Mouse (Mus musculus): Measurements from ENCODE around the gene Aff1. TPM values are rescaled to one million over a fixed set of nuclear protein-coding genes. Genes with fewer than 3 reads are reported as not detected.

Aff1 gene
- total and polyA plus RNA-seq, 2 experiments from 2014 or later: 1.6 to 6.4 TPM

DNA sequence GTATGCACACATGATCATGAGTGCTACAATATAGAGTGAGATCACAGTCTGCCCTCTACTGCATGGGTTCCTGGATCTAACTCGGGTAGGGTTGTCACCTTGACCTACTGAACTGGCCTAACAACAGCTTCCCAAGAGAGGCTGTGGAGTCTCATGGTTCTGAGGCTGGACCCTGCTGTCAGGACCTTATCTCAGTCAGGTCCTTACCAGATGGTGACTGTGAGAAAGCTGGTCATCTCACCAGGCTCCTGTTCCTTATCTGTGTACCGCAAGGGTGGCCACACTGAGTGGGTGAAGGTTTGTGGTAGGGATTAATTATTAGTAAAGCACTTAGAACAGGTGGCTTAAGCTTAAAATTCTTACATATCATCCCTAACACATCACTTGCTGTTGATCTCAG is 49.8 kb downstream of the Aff1 start:
- no peaks in the 10 kb centered on the region for H3K27me3 ChIP-seq (ENCODE audit: insufficient read depth, low read length)
- H3K4me2 ChIP-seq (ENCODE audit: low read depth, low read length, poor library complexity, severe bottlenecking): no peak overlapping the region
- H3K9me3 ChIP-seq (ENCODE audit: low read length): no peaks in the 10 kb centered on the region
- no peak for TF ChIP-seq CTCF (IDR thresholded peaks at IDR 0.05)
- no peak overlapping the region for H3K27ac ChIP-seq (ENCODE audit: low read depth, low read length)
- no peak overlapping the region for H3K4me3 ChIP-seq (ENCODE audit: low read depth, low read length)
- H3K4me1 ChIP-seq (ENCODE audit: insufficient read depth, low read length): no peaks in the 10 kb centered on the region
- ATAC-seq (ENCODE audit: low FRiP score) (no peak), DNase-seq (ENCODE audit: low spot score) (no peak)
- WGBS: 91% methylated on average over 2 of the region's 2 CpGs
- H3K36me3 ChIP-seq (ENCODE audit: insufficient read depth, low read length): no peaks in the 10 kb centered on the region
- no peak overlapping the region for H3K9ac ChIP-seq (replicated peaks; ENCODE audit: low read length, poor library complexity, severe bottlenecking)

DNA sequence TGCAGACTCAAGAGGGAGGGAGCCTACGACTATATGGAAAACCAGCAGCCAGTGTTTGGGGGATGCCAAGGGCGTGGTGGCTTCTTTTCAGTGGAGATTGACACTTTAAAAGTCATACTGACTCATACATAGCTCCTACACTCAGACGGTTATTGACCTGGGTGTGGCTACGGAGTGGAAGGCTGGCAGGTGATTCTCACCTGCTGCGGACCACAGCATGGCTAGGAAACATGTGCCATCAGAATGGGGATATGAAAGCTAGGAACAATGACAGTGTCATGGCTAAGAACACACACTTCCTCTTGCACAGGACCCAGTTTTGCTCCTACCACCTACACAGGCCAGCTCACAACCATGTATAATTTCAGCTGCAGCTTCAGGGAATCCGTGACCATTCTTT is 52.4 kb downstream of the Aff1 start:
- Histone ChIP-seq H3K9me3 (ENCODE audit: low read length) (no peaks in the 10 kb centered on the region), H3K27ac (ENCODE audit: low read depth, low read length) (no peak overlapping the region), H3K4me3 (ENCODE audit: low read depth, low read length) (no peak overlapping the region), H3K4me1 (ENCODE audit: insufficient read depth, low read length) (no peaks in the 10 kb centered on the region), H3K9ac (replicated peaks; ENCODE audit: low read length, poor library complexity, severe bottlenecking) (no peak overlapping the region), H3K36me3 (ENCODE audit: insufficient read depth, low read length) (no peaks in the 10 kb centered on the region), H3K4me2 (ENCODE audit: low read depth, low read length, poor library complexity, severe bottlenecking) (no peak overlapping the region), H3K27me3 (ENCODE audit: insufficient read depth, low read length) (no peaks in the 10 kb centered on the region)
- TF ChIP-seq CTCF (IDR thresholded peaks at IDR 0.05): no peak
- WGBS: 88% methylated on average over 6 of the region's 6 CpGs
- ATAC-seq (ENCODE audit: low FRiP score) (no peak), DNase-seq (ENCODE audit: low spot score) (no peak)

DNA sequence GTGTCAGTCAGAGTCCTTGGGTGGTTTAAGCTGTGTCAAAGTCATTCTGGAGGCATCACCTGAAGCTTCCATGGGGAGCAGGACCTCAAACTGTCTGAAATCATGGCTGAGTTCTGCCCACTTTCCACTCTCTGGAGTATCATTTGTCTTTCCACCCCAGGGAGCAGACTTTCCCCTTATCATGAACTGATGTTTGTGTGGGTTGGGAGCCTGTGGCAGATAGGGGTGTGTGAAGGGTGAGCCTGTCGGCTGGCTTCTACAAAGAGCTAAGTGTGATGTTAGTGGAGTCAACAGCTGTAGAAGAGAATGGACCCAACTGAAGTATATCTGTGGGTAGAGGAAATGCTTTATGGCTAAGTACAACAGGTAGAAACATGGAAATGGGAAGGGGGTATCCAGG is 53.5 kb downstream of the Aff1 start:
- no peak overlapping the region for H3K9ac ChIP-seq (replicated peaks; ENCODE audit: low read length, poor library complexity, severe bottlenecking)
- no peaks in the 10 kb centered on the region for H3K9me3 ChIP-seq (ENCODE audit: low read length)
- DNase-seq (ENCODE audit: low spot score) (no peak), ATAC-seq (ENCODE audit: low FRiP score) (no peak)
- no peaks in the 10 kb centered on the region for H3K27me3 ChIP-seq (ENCODE audit: insufficient read depth, low read length)
- no peak overlapping the region for H3K4me3 ChIP-seq (ENCODE audit: low read depth, low read length)
- 100% methylated on average over 1 of the region's 1 CpGs for WGBS
- TF ChIP-seq CTCF (IDR thresholded peaks at IDR 0.05): no peak
- H3K36me3 ChIP-seq (ENCODE audit: insufficient read depth, low read length): no peaks in the 10 kb centered on the region
- H3K4me1 ChIP-seq (ENCODE audit: insufficient read depth, low read length): no peaks in the 10 kb centered on the region
- H3K4me2 ChIP-seq (ENCODE audit: low read depth, low read length, poor library complexity, severe bottlenecking): no peak overlapping the region
- H3K27ac ChIP-seq (ENCODE audit: low read depth, low read length): no peak overlapping the region

DNA sequence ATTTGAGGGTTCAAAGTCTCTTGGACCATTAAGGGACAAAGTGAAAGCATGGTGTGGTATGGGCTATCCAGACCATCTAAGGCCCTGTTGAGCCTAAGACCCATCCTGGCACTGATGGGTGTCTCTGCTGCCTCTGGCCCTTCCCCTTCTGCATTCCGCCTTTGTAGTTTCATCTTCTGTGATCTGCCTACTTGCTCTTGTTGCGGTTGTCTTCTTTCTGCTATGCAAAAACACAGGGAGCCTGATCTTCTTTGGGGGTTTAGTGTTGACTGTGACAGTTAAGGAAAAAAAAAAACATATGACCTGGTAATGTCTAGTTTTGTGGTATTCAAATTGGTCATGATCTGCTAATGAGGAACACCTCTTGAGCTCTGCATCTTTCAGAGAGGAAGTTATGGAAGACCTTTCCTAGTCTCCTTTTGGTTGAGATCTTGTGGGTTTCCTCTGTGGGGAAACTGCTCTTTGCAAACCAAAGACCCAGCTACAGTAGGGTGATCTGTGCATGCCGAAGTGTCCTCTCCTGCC is 54.4 kb downstream of the Aff1 start:
- DNase-seq (ENCODE audit: low spot score) (no peak), ATAC-seq (ENCODE audit: low FRiP score) (no peak)
- Histone ChIP-seq H3K9me3 (ENCODE audit: low read length) (no peaks in the 10 kb centered on the region), H3K27ac (ENCODE audit: low read depth, low read length) (no peak overlapping the region), H3K4me3 (ENCODE audit: low read depth, low read length) (no peak overlapping the region), H3K9ac (replicated peaks; ENCODE audit: low read length, poor library complexity, severe bottlenecking) (no peak overlapping the region), H3K4me2 (ENCODE audit: low read depth, low read length, poor library complexity, severe bottlenecking) (no peak overlapping the region), H3K27me3 (ENCODE audit: insufficient read depth, low read length) (no peaks in the 10 kb centered on the region), H3K4me1 (ENCODE audit: insufficient read depth, low read length) (no peaks in the 10 kb centered on the region), H3K36me3 (ENCODE audit: insufficient read depth, low read length) (no peaks in the 10 kb centered on the region)
- no peak for TF ChIP-seq CTCF (IDR thresholded peaks at IDR 0.05)
- WGBS: 97% methylated on average over 3 of the region's 3 CpGs

DNA sequence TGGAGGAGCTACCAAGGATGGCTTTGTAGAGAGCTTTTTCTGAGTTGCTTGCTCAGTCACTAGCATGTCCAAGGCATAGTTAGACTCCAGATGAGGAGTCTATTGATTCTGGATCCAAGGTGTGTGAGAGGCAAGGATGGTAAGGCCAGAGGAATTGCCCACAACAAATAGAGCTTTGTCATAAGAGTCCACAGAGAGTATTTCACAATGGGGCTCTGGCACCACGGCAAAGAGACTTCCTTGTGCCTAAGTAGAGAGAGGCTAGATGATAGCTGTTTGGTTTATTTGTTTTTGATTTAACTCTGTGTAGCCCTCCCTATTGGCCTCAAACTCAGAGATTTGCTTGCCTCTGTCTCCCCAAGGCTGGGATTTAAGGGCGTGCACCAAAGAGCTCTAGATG is 54.9 kb downstream of the Aff1 start:
- Histone ChIP-seq H3K27me3 (ENCODE audit: insufficient read depth, low read length) (peaks cover under 1% of the 10 kb centered on the region; the same call in 1 of the 2 replicates), H3K27ac (ENCODE audit: low read depth, low read length) (no peak overlapping the region), H3K4me1 (ENCODE audit: insufficient read depth, low read length) (no peaks in the 10 kb centered on the region), H3K9ac (replicated peaks; ENCODE audit: low read length, poor library complexity, severe bottlenecking) (no peak overlapping the region), H3K36me3 (ENCODE audit: insufficient read depth, low read length) (no peaks in the 10 kb centered on the region), H3K9me3 (ENCODE audit: low read length) (no peaks in the 10 kb centered on the region), H3K4me3 (ENCODE audit: low read depth, low read length) (no peak overlapping the region), H3K4me2 (ENCODE audit: low read depth, low read length, poor library complexity, severe bottlenecking) (no peak overlapping the region)
- ATAC-seq (ENCODE audit: low FRiP score) (no peak), DNase-seq (ENCODE audit: low spot score) (no peak)
- TF ChIP-seq CTCF (IDR thresholded peaks at IDR 0.05): no peak
- WGBS: 89% methylated on average over 2 of the region's 2 CpGs

DNA sequence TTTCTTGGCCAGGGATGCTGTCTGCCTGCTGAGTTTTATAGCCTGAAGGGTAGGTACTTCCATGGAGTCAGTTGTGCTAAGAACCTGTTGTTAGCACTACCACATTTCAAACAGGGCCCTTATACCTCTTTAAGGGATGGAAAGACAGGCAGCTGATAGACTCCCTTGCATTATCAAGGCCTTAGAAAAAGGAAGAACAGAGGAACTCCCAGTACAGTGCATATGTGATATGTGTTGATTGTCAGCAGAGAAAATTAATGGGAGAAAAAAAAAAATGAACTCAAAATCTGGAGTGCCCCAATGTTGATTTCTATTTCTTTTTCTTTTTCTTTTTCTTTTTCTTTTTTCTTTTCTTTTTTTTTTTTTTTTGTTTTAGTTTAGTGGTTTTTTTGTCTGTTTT is 56.2 kb downstream of the Aff1 start:
- Histone ChIP-seq H3K9ac (replicated peaks; ENCODE audit: low read length, poor library complexity, severe bottlenecking) (no peak overlapping the region), H3K27ac (ENCODE audit: low read depth, low read length) (no peak overlapping the region), H3K27me3 (ENCODE audit: insufficient read depth, low read length) (peaks cover 10% of the 10 kb centered on the region; the same call in 1 of the 2 replicates), H3K36me3 (ENCODE audit: insufficient read depth, low read length) (no peaks in the 10 kb centered on the region), H3K4me2 (ENCODE audit: low read depth, low read length, poor library complexity, severe bottlenecking) (no peak overlapping the region), H3K9me3 (ENCODE audit: low read length) (no peaks in the 10 kb centered on the region), H3K4me3 (ENCODE audit: low read depth, low read length) (no peak overlapping the region), H3K4me1 (ENCODE audit: insufficient read depth, low read length) (no peaks in the 10 kb centered on the region)
- ATAC-seq (ENCODE audit: low FRiP score): no peak
- TF ChIP-seq CTCF (IDR thresholded peaks at IDR 0.05): no peak
- no peak for DNase-seq (ENCODE audit: low spot score)
